Mouse (Mus musculus): ENCODE measurements around the gene Pdzd4.

DNA sequence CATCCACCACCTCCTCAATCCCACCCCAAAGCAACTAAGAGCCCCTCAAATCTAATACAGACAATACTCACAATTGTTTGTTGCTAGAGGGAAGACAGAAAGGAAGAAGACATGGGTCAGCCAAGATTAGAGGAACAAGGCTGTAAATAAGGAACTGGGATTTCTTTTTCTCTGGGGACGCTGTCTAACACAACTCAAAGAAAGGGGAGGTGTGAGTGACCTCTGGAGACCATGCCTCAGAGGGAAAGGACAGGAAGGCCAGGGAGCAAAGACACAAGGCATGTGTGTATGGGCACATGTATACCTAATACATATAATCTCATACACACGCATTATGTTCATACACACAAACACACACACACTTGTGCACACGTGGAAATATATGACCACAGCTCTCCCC, 42.5 kb downstream of the Pdzd4 start:
- no peak for TF ChIP-seq CTCF (conservative IDR thresholded peaks at IDR 0.05 in 1 of 2, IDR thresholded peaks at IDR 0.05 in 1 of 2; ENCODE audit: low read depth in 2 of 2, low read length in 2 of 2)
- TF ChIP-seq SIN3A (IDR thresholded peaks at IDR 0.05; ENCODE audit: low read length): no peak
- no peak for TF ChIP-seq POLR2A (IDR thresholded peaks at IDR 0.05; ENCODE audit: low read depth, low read length)
- TF ChIP-seq GABPA (IDR thresholded peaks at IDR 0.05; ENCODE audit: insufficient replicate concordance, low read depth, low read length): no peak
- no peak for TF ChIP-seq JUND (conservative IDR thresholded peaks at IDR 0.05; ENCODE audit: low read depth, low read length)
- no peak for TF ChIP-seq MAZ (IDR thresholded peaks at IDR 0.05; ENCODE audit: low read depth, low read length)
- no peak for TF ChIP-seq ZNF384 (IDR thresholded peaks at IDR 0.05; ENCODE audit: low read depth, low read length)
- TF ChIP-seq ZKSCAN1 (IDR thresholded peaks at IDR 0.05; ENCODE audit: borderline replicate concordance, low read depth, low read length): no peak
- no peak for TF ChIP-seq MEF2A (IDR thresholded peaks at IDR 0.05; ENCODE audit: borderline replicate concordance, low read depth, low read length)
- no peak for TF ChIP-seq MXI1 (IDR thresholded peaks at IDR 0.05; ENCODE audit: low read depth, low read length)
- TF ChIP-seq UBTF (IDR thresholded peaks at IDR 0.05; ENCODE audit: low read depth, low read length): no peak
- TF ChIP-seq TCF12 (IDR thresholded peaks at IDR 0.05; ENCODE audit: low read depth, low read length): no peak
- TF ChIP-seq POLR2AphosphoS2 (IDR thresholded peaks at IDR 0.05; ENCODE audit: low read depth, low read length): no peak
- no peak for TF ChIP-seq E2F4 (IDR thresholded peaks at IDR 0.05; ENCODE audit: insufficient replicate concordance, low read depth, low read length)

All from CH12.LX (cell line).